Mouse (Mus musculus): Measurements from ENCODE around the gene Tmem220. TPM values are rescaled to one million over a fixed set of nuclear protein-coding genes. Genes with fewer than 3 reads are reported as not detected.

Tmem220 gene
- polyA plus RNA-seq, 1 experiment: 0.54 TPM

DNA sequence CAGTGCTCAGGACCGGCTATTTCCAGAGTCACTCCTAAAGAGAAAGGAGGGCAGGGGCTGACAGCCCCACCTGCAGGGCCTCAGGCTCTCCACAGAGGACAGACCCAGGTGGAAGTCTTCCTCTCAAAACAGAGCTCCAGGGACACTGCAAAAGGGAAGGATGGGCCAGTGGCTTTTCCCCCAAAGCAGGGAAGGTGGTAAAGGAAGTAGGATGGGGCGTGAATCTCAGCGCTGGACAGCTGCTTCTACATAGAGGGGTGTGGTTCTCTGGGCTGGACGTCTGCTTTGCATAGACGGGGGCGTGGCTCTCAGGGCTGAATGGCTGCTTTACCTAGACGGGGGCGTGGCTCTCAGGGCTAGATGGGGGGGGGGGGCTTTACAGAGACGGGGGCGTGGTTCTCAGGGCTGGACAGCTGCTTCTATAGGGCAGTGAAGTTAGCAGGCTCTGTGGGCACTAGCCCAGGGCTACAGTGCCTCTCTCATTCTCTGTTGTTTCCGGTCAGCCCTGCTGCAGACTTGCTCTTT, 56.2 kb downstream of the Tmem220 start:
- H3K27me3 ChIP-seq (ENCODE audit: control insufficient read depth, insufficient read depth, low read length): no peaks in the 10 kb centered on the region
- no peaks in the 10 kb centered on the region for H3K36me3 ChIP-seq (ENCODE audit: control insufficient read depth, insufficient read depth, low read length)
- no peak for DNase-seq
- no peaks in the 10 kb centered on the region for H3K4me1 ChIP-seq (replicated peaks; ENCODE audit: control insufficient read depth, insufficient read depth, low read length)
- 10% methylated on average over 11 of the region's 11 CpGs for WGBS
- no peak for TF ChIP-seq POLR2A (IDR thresholded peaks at IDR 0.05; ENCODE audit: control insufficient read depth, extremely low read depth, insufficient read depth, low read length, poor library complexity)
- no peak for TF ChIP-seq CTCF (IDR thresholded peaks at IDR 0.05; ENCODE audit: borderline replicate concordance, control insufficient read depth, extremely low read depth, insufficient read depth, low read length, poor library complexity)
- no peak overlapping the region for H3K4me3 ChIP-seq (ENCODE audit: control insufficient read depth, insufficient read depth, low read length)
- no peak overlapping the region for H3K27ac ChIP-seq (ENCODE audit: control insufficient read depth, insufficient read depth, low read length)

DNA sequence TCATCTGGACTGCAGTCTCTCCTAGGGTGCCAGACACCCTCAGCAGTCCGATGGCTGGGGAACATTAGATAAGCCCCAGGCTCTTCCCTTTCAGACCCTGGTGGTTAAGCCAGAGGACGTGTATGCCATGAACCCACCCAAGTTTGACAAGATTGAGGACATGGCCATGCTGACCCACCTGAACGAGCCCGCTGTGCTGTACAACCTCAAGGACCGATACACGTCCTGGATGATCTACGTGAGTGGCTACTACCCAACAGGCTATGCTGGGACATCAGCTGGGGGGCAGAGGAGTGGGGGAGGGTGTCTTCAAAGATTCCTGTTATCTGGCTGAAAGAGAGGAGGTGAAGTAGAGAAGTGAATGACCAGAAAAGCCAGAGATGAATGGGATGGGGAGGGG, 57.2 kb downstream of the Tmem220 start:
- TF ChIP-seq POLR2A (IDR thresholded peaks at IDR 0.05; ENCODE audit: control insufficient read depth, extremely low read depth, insufficient read depth, low read length, poor library complexity) (no peak), CTCF (IDR thresholded peaks at IDR 0.05; ENCODE audit: borderline replicate concordance, control insufficient read depth, extremely low read depth, insufficient read depth, low read length, poor library complexity) (no peak)
- Histone ChIP-seq H3K27ac (ENCODE audit: control insufficient read depth, insufficient read depth, low read length) (no peak overlapping the region), H3K27me3 (ENCODE audit: control insufficient read depth, insufficient read depth, low read length) (no peaks in the 10 kb centered on the region), H3K36me3 (ENCODE audit: control insufficient read depth, insufficient read depth, low read length) (no peaks in the 10 kb centered on the region), H3K4me1 (replicated peaks; ENCODE audit: control insufficient read depth, insufficient read depth, low read length) (no peaks in the 10 kb centered on the region), H3K4me3 (ENCODE audit: control insufficient read depth, insufficient read depth, low read length) (no peak overlapping the region)
- no peak for DNase-seq
- 81% methylated on average over 7 of the region's 7 CpGs for WGBS

DNA sequence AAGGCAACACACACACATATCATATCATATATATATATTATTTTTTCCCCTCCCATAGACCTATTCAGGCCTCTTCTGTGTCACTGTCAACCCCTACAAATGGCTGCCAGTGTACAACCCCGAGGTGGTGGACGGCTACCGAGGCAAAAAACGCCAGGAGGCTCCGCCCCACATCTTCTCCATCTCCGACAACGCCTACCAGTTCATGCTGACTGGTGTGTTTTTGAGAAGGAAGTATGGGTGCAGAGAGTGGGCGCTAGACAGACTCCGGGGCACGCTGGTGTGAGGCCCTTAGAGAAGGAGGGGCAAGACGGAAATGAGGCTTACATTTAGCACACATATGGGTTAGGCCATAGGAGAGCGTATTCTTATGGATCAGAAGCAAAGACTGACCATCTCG, 57.8 kb downstream of the Tmem220 start:
- no peak overlapping the region for H3K27ac ChIP-seq (ENCODE audit: control insufficient read depth, insufficient read depth, low read length)
- TF ChIP-seq CTCF (IDR thresholded peaks at IDR 0.05; ENCODE audit: borderline replicate concordance, control insufficient read depth, extremely low read depth, insufficient read depth, low read length, poor library complexity) (no peak), POLR2A (IDR thresholded peaks at IDR 0.05; ENCODE audit: control insufficient read depth, extremely low read depth, insufficient read depth, low read length, poor library complexity) (no peak)
- no peaks in the 10 kb centered on the region for H3K27me3 ChIP-seq (ENCODE audit: control insufficient read depth, insufficient read depth, low read length)
- DNase-seq: no peak
- no peaks in the 10 kb centered on the region for H3K36me3 ChIP-seq (ENCODE audit: control insufficient read depth, insufficient read depth, low read length)
- no peaks in the 10 kb centered on the region for H3K4me1 ChIP-seq (replicated peaks; ENCODE audit: control insufficient read depth, insufficient read depth, low read length)
- 67% methylated on average over 13 of the region's 13 CpGs for WGBS
- no peak overlapping the region for H3K4me3 ChIP-seq (ENCODE audit: control insufficient read depth, insufficient read depth, low read length)

DNA sequence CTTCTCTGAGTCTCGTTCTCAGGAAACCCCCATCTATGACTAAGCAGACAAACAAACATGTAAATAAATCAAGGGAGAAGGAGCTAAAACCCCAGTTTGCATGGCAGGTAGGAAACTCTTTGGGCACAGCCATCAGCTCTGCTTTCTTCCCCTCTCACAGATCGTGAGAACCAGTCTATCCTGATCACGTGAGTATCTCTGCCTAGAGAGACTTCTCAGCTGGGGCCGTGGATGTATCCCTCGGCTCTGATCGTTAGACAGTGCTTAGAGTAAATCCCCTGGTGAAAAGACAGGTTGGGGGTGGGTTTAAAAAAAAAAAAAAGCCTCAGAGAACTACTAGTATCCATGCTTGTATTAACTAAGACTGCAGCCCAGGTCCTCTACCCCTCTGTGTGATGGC, 58.3 kb downstream of the Tmem220 start:
- no peak for DNase-seq
- no peak overlapping the region for H3K4me3 ChIP-seq (ENCODE audit: control insufficient read depth, insufficient read depth, low read length)
- 71% methylated on average over 6 of the region's 6 CpGs for WGBS

DNA sequence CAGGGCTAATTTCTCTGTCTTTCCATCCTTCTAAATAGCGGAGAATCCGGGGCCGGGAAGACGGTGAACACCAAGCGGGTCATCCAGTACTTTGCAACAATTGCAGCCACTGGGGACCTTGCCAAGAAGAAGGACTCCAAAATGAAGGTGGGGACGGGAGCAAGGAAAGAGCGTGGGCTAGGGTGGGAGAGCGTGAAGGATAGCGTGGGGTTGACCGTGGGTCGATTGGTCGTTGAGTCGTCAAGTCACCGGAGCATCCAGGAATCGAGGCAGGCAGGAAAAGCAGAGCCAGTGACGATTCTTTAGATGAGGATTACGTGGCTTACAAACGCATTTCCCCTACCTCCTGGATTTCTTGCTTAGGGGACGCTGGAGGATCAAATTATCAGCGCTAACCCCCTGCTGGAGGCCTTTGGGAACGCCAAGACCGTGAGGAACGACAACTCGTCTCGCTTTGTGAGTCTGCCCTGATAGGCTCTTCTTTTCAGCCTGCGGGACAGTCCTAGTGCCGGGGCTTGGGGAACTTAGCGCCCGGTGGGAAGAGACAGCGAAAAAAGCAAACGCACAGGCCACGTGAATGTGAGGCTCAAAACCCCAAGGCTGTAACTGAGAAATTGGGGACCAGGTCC, 58.9 kb downstream of the Tmem220 start:
- no peaks in the 10 kb centered on the region for H3K4me1 ChIP-seq (replicated peaks; ENCODE audit: control insufficient read depth, insufficient read depth, low read length)
- WGBS: 57% methylated on average over 32 of the region's 32 CpGs
- H3K4me3 ChIP-seq (ENCODE audit: control insufficient read depth, insufficient read depth, low read length): no peak overlapping the region
- DNase-seq: no peak
- no peaks in the 10 kb centered on the region for H3K27me3 ChIP-seq (ENCODE audit: control insufficient read depth, insufficient read depth, low read length)
- no peak for TF ChIP-seq CTCF (IDR thresholded peaks at IDR 0.05; ENCODE audit: borderline replicate concordance, control insufficient read depth, extremely low read depth, insufficient read depth, low read length, poor library complexity)
- TF ChIP-seq POLR2A (IDR thresholded peaks at IDR 0.05; ENCODE audit: control insufficient read depth, extremely low read depth, insufficient read depth, low read length, poor library complexity): no peak
- no peak overlapping the region for H3K27ac ChIP-seq (ENCODE audit: control insufficient read depth, insufficient read depth, low read length)
- no peaks in the 10 kb centered on the region for H3K36me3 ChIP-seq (ENCODE audit: control insufficient read depth, insufficient read depth, low read length)

More for the DNA sequence above, 58.3 kb downstream of the Tmem220 start:
- H3K27me3 ChIP-seq (ENCODE audit: control insufficient read depth, insufficient read depth, low read length): no peaks in the 10 kb centered on the region
- TF ChIP-seq POLR2A (IDR thresholded peaks at IDR 0.05; ENCODE audit: control insufficient read depth, extremely low read depth, insufficient read depth, low read length, poor library complexity): no peak
- TF ChIP-seq CTCF (IDR thresholded peaks at IDR 0.05; ENCODE audit: borderline replicate concordance, control insufficient read depth, extremely low read depth, insufficient read depth, low read length, poor library complexity): no peak
- no peaks in the 10 kb centered on the region for H3K36me3 ChIP-seq (ENCODE audit: control insufficient read depth, insufficient read depth, low read length)
- H3K4me1 ChIP-seq (replicated peaks; ENCODE audit: control insufficient read depth, insufficient read depth, low read length): no peaks in the 10 kb centered on the region
- H3K27ac ChIP-seq (ENCODE audit: control insufficient read depth, insufficient read depth, low read length): no peak overlapping the region

Other genes starting within 250 kb of the Tmem220 start
- 0.27 TPM in 1 of 2 replicates, not detected in the other for gene Pirt, start 113.2 kb upstream of the Tmem220 start, polyA plus RNA-seq (2012; rRNA removed)
- gene Tmem238l, start 68.5 kb upstream of the Tmem220 start, polyA plus RNA-seq (2012; rRNA removed): 0.26 and 0.63 TPM in 2 replicates
- 18.8 and 26.2 TPM in 2 replicates for gene Adprm, start 27.4 kb downstream of the Tmem220 start, polyA plus RNA-seq (2012; rRNA removed)
- gene Sco1, start 27.5 kb downstream of the Tmem220 start, polyA plus RNA-seq (2012; rRNA removed): 3.8 and 4.4 TPM in 2 replicates
- 0.14 and 0.18 TPM in 2 replicates for gene Myh3, start 53.1 kb downstream of the Tmem220 start, polyA plus RNA-seq (2012; rRNA removed)
- 0.03 TPM in 1 of 2 replicates, not detected in the other for gene Myh2, start 145.9 kb downstream of the Tmem220 start, polyA plus RNA-seq (2012; rRNA removed)
- gene Myh1, start 174.9 kb downstream of the Tmem220 start, polyA plus RNA-seq (2012; rRNA removed): 0.04 and 0.09 TPM in 2 replicates
- gene Myh4, start 212.9 kb downstream of the Tmem220 start, polyA plus RNA-seq (2012; rRNA removed): 0.04 and 0.19 TPM in 2 replicates